Mouse (Mus musculus) hindbrain, embryonic 13.5 days (tissue): ENCODE data around the gene Inpp5f. TPM values are rescaled to one million over a fixed set of nuclear protein-coding genes. Genes with fewer than 3 reads are reported as not detected.
"Not testable (repeated sequence)": the region's sequence is repeated elsewhere in the genome, so short reads cannot be mapped to it uniquely, and the experiment has no call there.

Experiments
- ATAC-seq: fragments of 200-750 bp; cut with Nextera tagmentation; 2 replicates; pipeline ENCODE4 v1.8.0; 2017; ENCODE audit warnings: moderate TSS enrichment; ENCODE audit not compliant: low FRiP score
- H3K27ac ChIP-seq: fragments of 300-500 bp; sonication (generic); 2 replicates; pipeline ENCODE4 v1.5.1; 2015; ENCODE audit warnings: inconsistent platforms, mild to moderate bottlenecking, moderate library complexity
- H3K27me3 ChIP-seq: fragments of 300-500 bp; sonication (generic); 2 replicates; pipeline ENCODE4 v1.6.1; 2015; ENCODE audit warnings: mild to moderate bottlenecking, inconsistent platforms
- H3K36me3 ChIP-seq: fragments of 300-500 bp; sonication (generic); 2 replicates; pipeline ENCODE4 v1.6.1; 2015; ENCODE audit warnings: mild to moderate bottlenecking, inconsistent platforms
- H3K4me1 ChIP-seq: fragments of 300-500 bp; sonication (generic); replicated peaks from 2 replicates; pipeline ENCODE4 v1.6.1; 2015; ENCODE audit warnings: inconsistent platforms
- H3K4me2 ChIP-seq: fragments of 300-500 bp; sonication (generic); 2 replicates; pipeline ENCODE4 v1.6.1; 2015; ENCODE audit warnings: inconsistent platforms, mild to moderate bottlenecking, moderate library complexity
- H3K4me3 ChIP-seq: fragments of 300-500 bp; sonication (generic); 2 replicates; pipeline ENCODE4 v1.5.1; 2015; ENCODE audit warnings: mild to moderate bottlenecking, inconsistent platforms
- H3K9ac ChIP-seq: fragments of 300-500 bp; sonication (generic); 2 replicates; pipeline ENCODE4 v1.6.1; 2015; ENCODE audit warnings: mild to moderate bottlenecking, inconsistent platforms
- H3K9me3 ChIP-seq: fragments of 300-500 bp; sonication (generic); 2 replicates; pipeline ENCODE4 v1.6.1; 2016; ENCODE audit warnings: inconsistent platforms
- WGBS: fragments of 180-500 bp; shearing (Covaris S2); methylation state at CpG from one replicate; pipeline ENCODE4 v1.1.7; 2015; 5-methylcytosine and 5-hydroxymethylcytosine counted together
- polyA plus RNA-seq: library from polyadenylated mRNA; unstranded; fragments of >200 nt; fragmentation: Nextera tagmentation; extraction: Ambion mirVana; gene quantifications from 2 replicates; pipeline ENCODE4 v1.2.1, GENCODE M21; 2015

Inpp5f gene
- 305 and 308 TPM in 2 replicates for polyA plus RNA-seq

GRCm38 (mm10) chr7:128610897-128611798 lies at the start of gene Inpp5f:
Gene Inpp5f (plus strand): TSS chr7:128611328.
- Histone ChIP-seq H3K9ac (peak within 1 kb of the TSS; percentile 79), H3K4me3 (peak within 1 kb of the TSS; percentile 73), H3K9me3 (no peaks in the 10 kb centered on the region), H3K27me3 (no peaks in the 10 kb centered on the region), H3K27ac (peak within 1 kb of the TSS; percentile 79), H3K4me1 (peaks cover 15% of the 10 kb centered on the region), H3K4me2 (peak within 1 kb of the TSS; percentile 90), H3K36me3 (no peaks in the 10 kb centered on the region)
- 2% methylated on average over 66 of the region's 68 CpGs for WGBS
- ATAC-seq = peak; percentile 98

- H3K36me3 ChIP-seq = no peaks in the 10 kb centered on the region
- no peak for ATAC-seq
- 45% methylated on average over 4 of the region's 4 CpGs for WGBS
- no peaks in the 10 kb centered on the region for H3K27me3 ChIP-seq
- no peak overlapping the region for H3K4me2 ChIP-seq
- no peak overlapping the region for H3K27ac ChIP-seq
- H3K9me3 ChIP-seq = no peaks in the 10 kb centered on the region
- H3K9ac ChIP-seq = no peak overlapping the region
- H3K4me1 ChIP-seq = no peaks in the 10 kb centered on the region
- H3K4me3 ChIP-seq = no peak overlapping the region
Observed at GRCm38 (mm10) chr7:128563373-128563772, 47.8 kb upstream of the Inpp5f start.

GRCm38 (mm10) chr7:128566311-128566710 lies 44.8 kb upstream of the Inpp5f start:
- H3K4me3 ChIP-seq = no peak overlapping the region
- H3K9me3 ChIP-seq = no peaks in the 10 kb centered on the region
- H3K27me3 ChIP-seq = no peaks in the 10 kb centered on the region
- no peaks in the 10 kb centered on the region for H3K36me3 ChIP-seq
- H3K27ac ChIP-seq = no peak overlapping the region
- no peak for ATAC-seq
- no peak overlapping the region for H3K4me2 ChIP-seq
- H3K9ac ChIP-seq = no peak overlapping the region
- no peaks in the 10 kb centered on the region for H3K4me1 ChIP-seq
- 89% methylated on average over 7 of the region's 7 CpGs for WGBS

- H3K36me3 ChIP-seq = no peaks in the 10 kb centered on the region
- no peak overlapping the region for H3K27ac ChIP-seq
- no peaks in the 10 kb centered on the region for H3K27me3 ChIP-seq
- ATAC-seq = no peak
- no peak overlapping the region for H3K9ac ChIP-seq
- H3K4me1 ChIP-seq = no peaks in the 10 kb centered on the region
- H3K4me2 ChIP-seq = no peak overlapping the region
- H3K9me3 ChIP-seq = no peaks in the 10 kb centered on the region
- 82% methylated on average over 8 of the region's 8 CpGs for WGBS
- no peak overlapping the region for H3K4me3 ChIP-seq
Observed at GRCm38 (mm10) chr7:128567561-128568244, 43.4 kb upstream of the Inpp5f start.

GRCm38 (mm10) chr7:128569429-128569828 lies 41.7 kb upstream of the Inpp5f start:
- H3K27ac ChIP-seq, H3K9ac ChIP-seq, H3K4me1 ChIP-seq, H3K9me3 ChIP-seq, ATAC-seq, H3K36me3 ChIP-seq, H3K4me2 ChIP-seq, H3K4me3 ChIP-seq, H3K27me3 ChIP-seq: not testable (repeated sequence)
- WGBS = 88% methylated on average over 2 of the region's 2 CpGs

GRCm38 (mm10) chr7:128569987-128570656 lies 41.0 kb upstream of the Inpp5f start:
- no peaks in the 10 kb centered on the region for H3K9me3 ChIP-seq
- no peak overlapping the region for H3K9ac ChIP-seq
- no peak overlapping the region for H3K4me2 ChIP-seq
- H3K36me3 ChIP-seq = no peaks in the 10 kb centered on the region
- H3K27me3 ChIP-seq = no peaks in the 10 kb centered on the region
- no peak overlapping the region for H3K27ac ChIP-seq
- no peak overlapping the region for H3K4me3 ChIP-seq
- WGBS = 93% methylated on average over 8 of the region's 8 CpGs
- no peak for ATAC-seq
- peaks cover 7% of the 10 kb centered on the region; the same call in 1 of the 2 replicates for H3K4me1 ChIP-seq

GRCm38 (mm10) chr7:128570657-128571056 lies 40.5 kb upstream of the Inpp5f start:
- not testable (repeated sequence) for H3K4me3 ChIP-seq, H3K9ac ChIP-seq, H3K27ac ChIP-seq, H3K27me3 ChIP-seq, H3K36me3 ChIP-seq, H3K4me1 ChIP-seq, H3K4me2 ChIP-seq, ATAC-seq, H3K9me3 ChIP-seq
- 94% methylated on average over 7 of the region's 7 CpGs for WGBS

GRCm38 (mm10) chr7:128572030-128572429 lies 39.1 kb upstream of the Inpp5f start:
- peaks cover 7% of the 10 kb centered on the region; the same call in 1 of the 2 replicates for H3K4me1 ChIP-seq
- 84% methylated on average over 4 of the region's 4 CpGs for WGBS
- no peak overlapping the region for H3K4me3 ChIP-seq
- no peak for ATAC-seq
- no peaks in the 10 kb centered on the region for H3K9me3 ChIP-seq
- no peak overlapping the region for H3K9ac ChIP-seq
- no peaks in the 10 kb centered on the region for H3K36me3 ChIP-seq
- H3K27ac ChIP-seq = no peak overlapping the region
- H3K27me3 ChIP-seq = no peaks in the 10 kb centered on the region
- H3K4me2 ChIP-seq = no peak overlapping the region

- 88% methylated on average over 5 of the region's 5 CpGs for WGBS
- no peak for ATAC-seq
- no peak overlapping the region for H3K27ac ChIP-seq
- H3K36me3 ChIP-seq = no peaks in the 10 kb centered on the region
- no peak overlapping the region for H3K4me2 ChIP-seq
- no peak overlapping the region for H3K9ac ChIP-seq
- no peaks in the 10 kb centered on the region for H3K27me3 ChIP-seq
- H3K9me3 ChIP-seq = no peaks in the 10 kb centered on the region
- H3K4me3 ChIP-seq = no peak overlapping the region
- peaks cover 7% of the 10 kb centered on the region; the same call in 1 of the 2 replicates for H3K4me1 ChIP-seq
Observed at GRCm38 (mm10) chr7:128575211-128575610, 35.9 kb upstream of the Inpp5f start.

- peaks cover 7% of the 10 kb centered on the region; the same call in 1 of the 2 replicates for H3K4me1 ChIP-seq
- H3K36me3 ChIP-seq = no peaks in the 10 kb centered on the region
- no peaks in the 10 kb centered on the region for H3K27me3 ChIP-seq
- no peak overlapping the region for H3K9ac ChIP-seq
- no peak for ATAC-seq
- no peak overlapping the region for H3K4me2 ChIP-seq
- H3K4me3 ChIP-seq = no peak overlapping the region
- H3K9me3 ChIP-seq = no peaks in the 10 kb centered on the region
- 69% methylated on average over 2 of the region's 2 CpGs for WGBS
- no peak overlapping the region for H3K27ac ChIP-seq
Observed at GRCm38 (mm10) chr7:128575794-128576193, 35.3 kb upstream of the Inpp5f start.

GRCm38 (mm10) chr7:128577607-128578006 lies 33.5 kb upstream of the Inpp5f start:
- H3K9me3 ChIP-seq = no peaks in the 10 kb centered on the region
- peaks cover 18% of the 10 kb centered on the region for H3K4me1 ChIP-seq
- no peaks in the 10 kb centered on the region for H3K36me3 ChIP-seq
- no peak overlapping the region for H3K4me3 ChIP-seq
- no peak for ATAC-seq
- no peaks in the 10 kb centered on the region for H3K27me3 ChIP-seq
- WGBS = 93% methylated on average over 1 of the region's 1 CpGs
- no peak overlapping the region for H3K27ac ChIP-seq
- H3K4me2 ChIP-seq = no peak overlapping the region
- no peak overlapping the region for H3K9ac ChIP-seq
